Mouse (Mus musculus) thymus, postnatal 0 days (tissue): ENCODE measurements around the gene Krtap7-1. TPM values are rescaled to one million over a fixed set of nuclear protein-coding genes. Genes with fewer than 3 reads are reported as not detected.

ENCODE experiments used
- polyA plus RNA-seq: library from polyadenylated mRNA; unstranded; fragments of >200 nt; fragmentation: Nextera tagmentation; extraction: Ambion mirVana; gene quantifications from 2 replicates; pipeline ENCODE4 v1.2.1, GENCODE M21; 2015

Gene Krtap7-1
- polyA plus RNA-seq, 1 experiment from 2014 or later: not detected

Other genes with a start within 250 kb of the Krtap7-1 start
- not detected in 2 replicates for gene Krtap21-1, start 104.5 kb downstream of the Krtap7-1 start, polyA plus RNA-seq
- not detected in 2 replicates for gene Krtap6-2, start 88.2 kb downstream of the Krtap7-1 start, polyA plus RNA-seq
- gene Krtap8-1, start 20.4 kb downstream of the Krtap7-1 start, polyA plus RNA-seq: not detected in 2 replicates
- not detected in 2 replicates for gene Krtap11-1, start 62.9 kb upstream of the Krtap7-1 start, polyA plus RNA-seq